Mouse (Mus musculus): ENCODE measurements around the gene Ubl4b. TPM values are rescaled to one million over a fixed set of nuclear protein-coding genes. Genes with fewer than 3 reads are reported as not detected.
A peak's percentile ranks its signal among the peaks of the same experiment; 100 is the strongest.

The Ubl4b gene
- total RNA-seq, 2 experiments from 2014 or later: not detected

DNA sequence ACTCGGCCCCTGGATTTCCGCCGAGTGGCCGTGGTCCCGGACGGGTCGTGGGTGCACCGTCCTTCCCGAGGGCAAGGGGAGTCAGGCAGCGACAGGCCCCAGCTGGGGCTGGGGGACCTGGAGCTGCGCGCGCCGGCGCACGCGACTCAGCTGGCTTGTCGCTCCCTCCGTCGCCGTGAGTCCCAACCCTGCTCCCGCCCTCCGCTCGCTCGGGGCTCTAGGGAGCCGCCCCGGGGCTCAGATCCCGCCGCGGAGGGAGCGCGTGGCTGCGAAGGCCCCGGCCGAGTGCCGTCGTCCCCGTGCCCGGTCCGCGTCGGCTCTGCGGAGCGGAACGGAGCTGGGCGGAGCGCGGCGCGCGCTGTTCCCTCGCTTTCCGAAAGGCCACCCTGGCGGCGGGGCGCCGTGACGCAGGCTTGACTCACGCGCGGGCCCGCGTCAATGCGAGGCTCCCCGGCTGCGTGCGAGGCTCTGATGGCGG lies 37.2 kb downstream of the Ubl4b start, which contains the start of gene Slc6a17:
Gene Slc6a17, minus strand, starts transcription at position 388 of the 478 bp plus-strand sequence.
- DNase-seq: peak in 1 of 2 experiments; percentile 29

DNA sequence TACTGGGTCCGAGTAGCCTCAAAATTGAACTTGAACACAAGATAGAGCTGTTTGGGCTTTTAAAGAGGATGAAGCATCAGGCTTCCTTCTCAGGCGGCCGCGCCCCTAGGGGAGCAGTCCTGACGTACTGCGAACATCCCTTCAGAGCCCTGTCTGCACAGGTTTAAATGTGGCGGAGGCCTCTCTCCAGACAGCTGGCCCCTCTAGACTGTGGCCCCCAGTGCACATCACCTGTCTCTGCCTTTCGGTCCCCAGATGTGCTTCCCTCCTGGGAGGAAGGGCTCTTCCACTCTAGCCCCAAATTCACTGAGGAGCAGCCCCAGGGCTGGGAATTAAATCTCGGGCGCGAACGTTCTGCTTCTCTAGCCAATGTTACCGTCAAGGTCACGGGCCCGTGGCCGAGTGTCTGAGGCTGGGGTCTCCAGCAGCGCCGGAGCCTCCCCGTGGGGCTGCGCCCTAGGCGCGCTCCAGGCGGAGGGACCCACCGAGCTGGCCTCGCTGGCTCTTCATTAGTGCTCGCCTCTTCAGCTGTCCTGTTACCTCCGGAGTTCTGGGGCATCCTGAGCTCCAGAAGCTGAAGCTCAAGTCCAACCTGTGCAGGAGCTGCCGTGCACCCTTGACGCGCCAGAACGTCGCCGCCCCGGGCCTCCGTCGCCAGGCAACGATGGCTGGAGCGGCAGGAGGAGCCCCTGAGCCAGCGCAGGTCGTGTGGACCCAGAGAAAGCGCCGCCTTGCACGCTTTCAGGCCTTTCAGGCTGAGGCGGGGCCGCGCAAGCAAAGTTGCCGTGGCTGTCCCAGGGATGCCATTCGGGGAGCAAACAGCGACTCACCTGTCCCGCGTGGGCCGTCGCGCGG lies 37.9 kb downstream of the Ubl4b start:
- no peak for DNase-seq

DNA sequence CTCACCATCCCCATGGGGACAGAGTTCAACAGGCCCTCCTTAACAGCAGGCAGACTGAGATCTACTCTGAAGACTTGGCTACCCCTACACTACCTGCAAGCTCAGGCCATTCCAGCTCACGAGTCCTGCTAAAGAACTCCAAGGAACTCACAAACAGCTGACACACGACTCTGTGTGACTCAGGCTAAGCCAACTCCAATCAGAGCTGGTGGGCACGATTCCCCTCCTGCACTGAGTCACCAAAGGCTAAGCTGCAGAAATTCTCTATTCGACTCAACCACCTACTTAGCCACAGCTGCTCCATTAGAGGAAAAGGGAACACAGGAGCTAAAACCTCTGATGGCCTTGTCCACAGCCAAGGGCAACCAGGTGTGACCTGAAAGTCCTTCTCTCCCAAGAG lies 38.9 kb downstream of the Ubl4b start:
- no peak for DNase-seq

DNA sequence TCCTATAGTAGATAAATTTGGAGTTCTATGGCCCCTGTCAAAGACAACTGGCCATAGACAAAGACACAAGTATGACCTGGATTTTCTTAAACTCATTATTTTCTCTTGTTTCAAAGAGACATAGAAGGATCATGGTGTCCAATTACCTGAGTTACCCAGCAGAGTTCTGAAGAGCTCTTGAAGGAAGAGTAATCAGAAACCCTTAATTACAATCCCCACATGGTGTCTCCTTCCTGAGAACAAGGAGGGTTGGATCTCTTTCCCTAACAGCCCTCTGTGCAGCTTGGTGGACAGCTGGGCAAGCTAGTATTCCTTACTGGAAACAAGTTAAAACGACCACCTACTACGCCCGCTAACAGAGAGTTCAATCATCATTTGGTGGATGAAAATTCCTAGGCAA lies 43.5 kb downstream of the Ubl4b start:
- no peak for DNase-seq

DNA sequence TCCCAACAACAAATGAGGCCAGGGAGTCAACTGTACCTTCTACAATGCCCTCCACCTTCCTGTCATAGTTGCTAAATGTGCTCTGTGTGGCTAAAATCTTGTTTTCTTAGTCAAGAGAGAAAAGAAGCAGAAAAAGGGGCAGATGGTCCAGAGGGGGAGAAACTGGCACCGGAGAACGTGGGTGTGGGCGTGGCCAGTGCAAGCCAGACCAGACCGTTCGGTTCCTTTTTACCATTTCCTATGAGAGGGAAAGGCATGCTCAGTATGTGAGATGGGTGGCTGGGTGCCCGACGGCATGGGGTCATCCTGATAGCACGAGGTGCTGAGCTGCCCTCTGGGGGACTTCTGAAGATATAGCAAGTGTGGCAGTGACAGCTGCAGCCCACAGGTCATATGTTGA lies 46.2 kb downstream of the Ubl4b start:
- no peak for DNase-seq

DNA sequence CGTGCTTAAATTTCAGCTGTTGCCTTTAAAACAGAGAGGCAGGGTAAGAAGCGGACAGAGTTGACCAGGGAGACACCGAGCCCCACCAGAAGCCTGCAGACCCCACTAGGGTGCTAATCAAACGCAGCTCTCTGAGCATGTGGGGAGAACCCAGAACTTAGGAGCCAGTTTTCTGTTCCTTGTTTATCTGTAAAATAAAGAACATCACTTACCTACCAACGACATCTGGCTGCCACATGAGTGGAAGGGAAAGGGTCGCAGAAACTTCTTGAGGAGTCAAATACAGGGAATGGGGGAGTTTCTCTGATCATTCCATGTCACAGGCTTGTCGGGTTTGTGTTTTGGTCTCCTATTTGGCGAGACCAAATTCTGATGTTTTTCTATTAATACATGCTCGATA lies 46.9 kb downstream of the Ubl4b start:
- no peak for DNase-seq

DNA sequence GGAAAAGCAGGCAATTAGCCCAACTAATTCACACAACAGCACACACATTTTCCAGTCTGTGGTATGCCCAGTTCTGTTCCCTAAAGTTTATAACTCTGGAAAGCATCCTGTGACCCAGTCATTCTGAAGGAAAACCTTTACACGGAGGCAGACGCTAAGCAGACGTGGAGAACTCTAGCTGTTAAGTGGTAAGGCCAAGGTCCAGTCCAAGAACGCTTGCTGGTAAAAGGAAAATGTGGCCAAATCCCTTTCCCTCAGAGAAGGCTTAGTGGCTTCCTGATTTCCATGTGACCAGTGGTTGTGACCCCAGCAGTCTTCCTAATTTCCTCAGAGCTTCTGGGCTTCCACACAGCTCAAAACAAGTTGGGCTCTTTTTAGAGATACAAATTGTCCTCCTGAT lies 48.3 kb downstream of the Ubl4b start:
- no peak for DNase-seq

DNA sequence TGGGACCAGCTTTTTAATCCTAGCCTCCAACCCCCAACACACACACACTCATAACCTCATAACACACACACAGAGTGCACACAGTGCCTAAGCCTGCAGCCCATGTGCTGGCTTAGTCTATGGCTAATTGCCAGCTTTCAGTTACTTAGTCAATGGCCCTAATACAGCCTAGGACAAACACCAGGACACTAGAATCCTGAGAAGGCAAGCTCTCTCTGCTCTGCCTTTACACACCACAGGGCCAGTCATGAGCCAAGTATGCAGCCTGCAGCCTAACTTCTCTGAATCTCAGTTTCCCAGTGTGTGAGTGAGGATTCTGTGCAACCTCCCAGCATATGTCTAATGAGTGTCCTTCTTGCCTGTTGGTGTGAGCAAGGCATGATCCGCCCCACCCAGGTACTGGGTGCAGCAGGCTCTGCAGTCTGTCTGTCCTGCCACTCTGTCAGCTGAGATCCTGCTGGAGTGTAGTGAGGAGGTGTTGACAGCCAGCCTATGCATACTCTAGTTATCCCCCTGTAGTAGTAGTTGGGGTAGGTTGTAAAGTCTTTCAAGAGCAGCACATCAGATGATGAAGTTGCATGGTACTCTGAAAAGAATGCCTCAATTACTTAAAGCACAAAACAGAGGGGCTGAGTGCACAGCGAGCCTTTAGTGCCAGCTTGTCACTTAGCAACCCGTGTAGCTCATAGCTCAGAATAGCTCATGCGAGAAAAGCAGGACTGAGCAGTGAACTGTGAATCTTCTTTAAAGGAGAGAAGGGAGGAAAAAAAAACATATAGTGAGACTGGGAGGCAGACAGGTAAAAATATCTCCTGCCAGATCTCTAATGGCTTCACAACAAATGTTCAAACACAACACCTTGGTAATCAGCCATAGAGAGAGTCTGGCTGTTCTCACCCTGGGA lies 49.2 kb downstream of the Ubl4b start:
- DNase-seq: peak; percentile 24

DNA sequence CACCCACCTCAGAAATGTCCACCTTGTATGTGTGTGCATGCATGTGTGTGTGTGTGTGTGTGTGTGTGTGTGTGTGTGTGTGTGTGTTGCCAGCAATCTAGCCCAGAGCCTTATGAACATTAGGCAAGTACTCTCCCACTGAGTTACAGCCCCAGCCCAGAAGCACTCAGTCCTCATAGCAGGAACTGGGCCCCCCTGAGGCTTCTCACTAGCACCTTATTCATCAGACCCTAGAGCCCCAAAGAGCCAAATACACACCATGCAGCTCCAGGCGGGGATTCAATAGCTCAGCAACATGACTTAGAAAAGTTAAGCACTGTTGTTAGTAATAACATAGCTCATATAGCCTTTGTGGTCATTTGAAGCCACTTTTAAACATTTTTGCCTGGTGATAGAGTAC lies 50.3 kb downstream of the Ubl4b start:
- DNase-seq: no peak

DNA sequence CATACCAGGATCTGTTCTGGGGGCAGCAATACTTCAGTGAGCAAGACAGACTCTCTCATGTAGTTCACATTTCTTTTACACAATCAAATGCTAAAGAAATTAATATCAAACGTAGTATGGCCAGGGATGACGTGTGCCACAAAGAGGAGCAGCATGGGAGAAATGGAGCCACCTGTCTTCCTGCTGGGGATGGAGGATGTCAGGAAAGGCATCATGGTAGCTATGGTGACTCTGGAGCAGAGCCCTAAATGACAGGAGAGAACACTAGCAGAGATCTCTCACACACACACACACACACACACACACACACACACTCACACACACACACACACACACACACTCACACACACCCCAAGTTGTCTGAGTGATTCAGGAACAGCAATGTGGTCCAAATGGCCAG lies 51.2 kb downstream of the Ubl4b start:
- DNase-seq: no peak

Other genes with a start within 250 kb of the Ubl4b start
- 10 to 100 TPM; 21.7 to 24.6 TPM for gene Rbm15, start 221.4 kb downstream of the Ubl4b start, total RNA-seq (2021)
- gene Kcnc4, start 95.5 kb downstream of the Ubl4b start, total RNA-seq (2021): under 1 TPM; 0.17 to 0.23 TPM
- gene Slc6a17, start 37.1 kb downstream of the Ubl4b start, total RNA-seq (2021): 1 to 10 TPM; 4.1 to 6.9 TPM
- gene Alx3, start 40.0 kb upstream of the Ubl4b start, total RNA-seq (2021): not detected
- not detected for gene Gm10961, start 76.2 kb upstream of the Ubl4b start, total RNA-seq (2021)
- gene Strip1, start 76.6 kb upstream of the Ubl4b start, total RNA-seq (2021): 10 to 100 TPM; 21.5 to 21.6 TPM
- 10 to 100 TPM; 73.1 to 90.9 TPM for gene Ahcyl1, start 141.5 kb upstream of the Ubl4b start, total RNA-seq (2021)
- 10 to 100 TPM; 25.5 to 25.8 TPM for gene Csf1, start 205.4 kb upstream of the Ubl4b start, total RNA-seq (2021)